Mouse (Mus musculus) brain, embryonic 14.5 days (tissue): ENCODE data around the gene Tent4b.

ENCODE experiments used
- CTCF ChIP-seq: fragments of 200-500 bp; IDR thresholded peaks from 2 replicates; pipeline ENCODE4 v1.5.1; 2012; ENCODE audit warnings: inconsistent platforms, mild to moderate bottlenecking, moderate library complexity, borderline replicate concordance; ENCODE audit not compliant: insufficient read depth, insufficient read length; ENCODE audit errors: extremely low read depth
- POLR2A ChIP-seq: fragments of 200-500 bp; IDR thresholded peaks from 2 replicates; pipeline ENCODE4 v1.6.1; 2012; ENCODE audit warnings: mild to moderate bottlenecking, inconsistent platforms, borderline replicate concordance; ENCODE audit not compliant: poor library complexity, insufficient read depth, insufficient read length, severe bottlenecking; ENCODE audit errors: extremely low read depth

DNA sequence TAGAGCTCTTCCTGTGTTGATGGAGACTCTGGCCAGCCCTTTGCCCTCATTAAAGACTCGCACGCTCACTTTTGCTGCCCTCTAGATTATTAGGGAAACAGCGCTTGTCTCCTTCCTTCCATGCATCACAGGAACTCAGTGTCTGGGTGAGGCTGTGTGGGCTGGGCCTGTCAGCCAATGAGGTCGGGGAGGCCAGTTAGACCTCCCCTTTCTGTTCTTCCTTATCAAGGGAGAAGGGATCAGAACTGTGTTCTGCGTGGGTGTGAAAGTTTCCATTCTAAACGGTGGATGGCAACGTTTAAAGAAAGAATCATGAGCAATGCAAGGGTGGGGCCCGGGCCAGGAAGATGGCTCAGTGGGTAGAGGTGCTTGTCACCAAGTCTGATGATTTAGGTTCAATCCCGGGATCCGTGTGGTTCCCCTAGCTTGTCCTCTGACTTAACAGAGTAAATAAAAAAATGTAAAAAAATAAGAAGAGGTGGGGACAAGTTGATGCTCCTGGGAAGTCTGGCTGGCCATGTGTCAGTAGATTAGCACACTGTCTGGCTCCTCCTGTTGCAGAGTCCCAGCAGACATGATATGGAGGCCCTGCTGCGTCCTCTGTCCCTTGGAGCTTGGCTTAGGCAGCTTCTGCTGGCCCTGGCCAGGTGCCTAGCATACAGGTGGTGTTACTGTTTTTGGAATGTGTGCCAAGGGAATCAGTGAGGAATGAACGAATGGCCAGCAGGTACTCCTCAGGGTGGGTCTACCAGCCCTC is 99.1 kb downstream of the Tent4b start:
- TF ChIP-seq CTCF (no peak), POLR2A (no peak)
